In the genomic region with DNA sequence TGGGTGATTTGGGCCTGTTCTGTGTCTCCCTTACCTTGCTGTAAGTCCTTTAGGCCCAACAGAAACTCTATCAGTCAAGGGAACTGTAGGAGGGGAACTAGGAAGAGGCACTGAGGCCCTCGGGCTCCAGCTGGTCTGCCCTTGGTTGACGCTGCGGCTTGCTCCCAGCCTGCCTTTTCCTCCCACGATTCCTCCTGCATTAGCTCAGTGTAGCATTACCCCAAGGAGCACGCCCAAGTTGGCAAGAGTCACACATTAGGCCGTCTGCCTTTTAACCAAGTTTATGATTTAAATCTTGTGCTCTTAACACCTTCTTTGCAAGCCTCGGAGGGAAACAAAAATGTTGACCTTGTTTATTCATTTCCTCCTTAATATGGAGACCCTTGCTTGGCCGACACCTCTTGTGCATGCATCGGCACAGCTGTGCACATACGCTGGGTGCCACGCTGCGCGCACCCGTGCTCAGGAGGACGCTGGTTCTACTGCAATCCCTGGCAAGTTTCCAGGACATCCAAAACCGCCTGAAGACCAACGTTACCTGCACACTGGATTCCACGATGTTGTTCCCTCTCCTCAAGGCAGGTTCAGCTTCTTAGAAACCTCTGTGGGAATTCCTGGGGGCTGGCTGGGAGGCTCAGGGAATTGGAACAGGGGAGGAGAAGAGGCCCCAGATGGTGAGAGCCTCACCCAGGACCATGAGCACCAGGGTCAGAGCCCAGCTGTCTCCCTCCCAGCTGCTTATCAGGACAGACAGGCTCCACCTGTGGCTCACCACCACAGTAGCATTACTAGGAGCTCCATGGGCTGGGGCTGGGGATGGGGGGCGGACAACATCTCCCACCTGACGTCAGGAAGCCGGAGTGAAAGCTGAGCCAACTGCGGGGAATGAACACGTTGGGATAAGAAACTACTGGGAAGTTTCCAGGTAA, we compare ENCODE assay signal across 12 mouse cellular contexts. TPM values are rescaled to one million over a fixed set of nuclear protein-coding genes. Genes with fewer than 3 reads are reported as not detected.
A peak's percentile ranks its signal among the peaks of the same experiment; 100 is the strongest.
DNase-seq lines count a peak whose midpoint lies in the region; ATAC-seq and TF ChIP-seq lines count a peak whose summit lies in the region.
"Had no signal": no experiment of that assay in that cellular context is flagged by ENCODE, and none has a peak within 500 bp of the region (broad histone marks: within the 10 kb centered on the region; RNA-seq: fewer than 3 reads in every experiment).

No protein-coding gene starts in this region.

- H3K4me2 ChIP-seq in intestine, embryonic 15.5 days (replicated peaks), result no peak overlapping the region
- H3K4me2 ChIP-seq in limb, embryonic 13.5 days (replicated peaks), result peak overlapping the region; percentile 46
- H3K4me2 ChIP-seq: midbrain, embryonic 15.5 days had no signal

- no peak overlapping the region for H3K4me3 ChIP-seq in heart, adult 2 months
- no peak overlapping the region for H3K4me3 ChIP-seq in heart, embryonic 10.5 days
- H3K4me3 ChIP-seq in intestine, embryonic 15.5 days (replicated peaks), result no peak overlapping the region
- H3K4me3 ChIP-seq in limb, embryonic 13.5 days, result no peak overlapping the region
- H3K4me3 ChIP-seq: erythroblast, embryonic 14.5 days; midbrain, embryonic 15.5 days had no signal

- H3K27ac ChIP-seq in heart, adult 2 months, result no peak overlapping the region
- H3K27ac ChIP-seq in heart, embryonic 10.5 days, result 0 out of 2 replicates have a peak overlapping the region, but pooled peaks have one; percentile 17
- H3K27ac ChIP-seq in intestine, embryonic 15.5 days, result 0 out of 2 replicates have a peak overlapping the region, but pooled peaks have one; percentile 7
- H3K27ac ChIP-seq in limb, embryonic 13.5 days, result peak overlapping the region; percentile 44; the same call in 1 of the 2 replicates
- H3K27ac ChIP-seq: midbrain, embryonic 15.5 days had no signal

- H3K79me2 ChIP-seq in heart, adult 2 months (replicated peaks; ENCODE audit: control insufficient read depth, insufficient read depth, low read length), result no peaks in the 10 kb centered on the region

- no peak for TF ChIP-seq POLR2A in heart, adult 2 months (IDR thresholded peaks at IDR 0.05; ENCODE audit: insufficient read depth, low read depth, low read length)

- peak; percentile 50; the same call in 1 of the 2 replicates for ATAC-seq in intestine, embryonic 15.5 days
- peak; percentile 84 for ATAC-seq in limb, embryonic 13.5 days (ENCODE audit: low FRiP score, low read depth)
- ATAC-seq: midbrain, embryonic 15.5 days had no signal

- peak; percentile 38 to 53 for DNase-seq in heart, adult 18-20 months
- no peak for DNase-seq in heart, adult 2 months
- DNase-seq in heart, embryonic 10.5 days (ENCODE audit: low spot score), result peak; percentile 85
- DNase-seq in spleen, postnatal 4 days (ENCODE audit: low spot score in 2 of 2), result no peak
- DNase-seq in embryo, embryonic 9.5 days (ENCODE audit: extremely low spot score), result no peak
- DNase-seq in Muller cell, postnatal 12 days (ENCODE audit: inconsistent ontology term), result no peak
- DNase-seq: cerebellum, postnatal 36 days; lung, adult 2 months had no signal

- no peaks in the 10 kb centered on the region for H3K27me3 ChIP-seq in heart, adult 2 months (ENCODE audit: control insufficient read depth, insufficient read depth, low read length)
- H3K27me3 ChIP-seq in heart, embryonic 10.5 days (ENCODE audit: insufficient read depth, poor library complexity, severe bottlenecking), result no peaks in the 10 kb centered on the region
- no peaks in the 10 kb centered on the region for H3K27me3 ChIP-seq in intestine, embryonic 15.5 days (replicated peaks)
- no peaks in the 10 kb centered on the region for H3K27me3 ChIP-seq in limb, embryonic 13.5 days
- H3K27me3 ChIP-seq: midbrain, embryonic 15.5 days had no signal

- no peaks in the 10 kb centered on the region for H3K36me3 ChIP-seq in heart, adult 2 months (ENCODE audit: control insufficient read depth, insufficient read depth, low read length)
- peaks cover 8% of the 10 kb centered on the region; the same call in 1 of the 2 replicates for H3K36me3 ChIP-seq in heart, embryonic 10.5 days
- H3K36me3 ChIP-seq in intestine, embryonic 15.5 days, result no peaks in the 10 kb centered on the region
- H3K36me3 ChIP-seq in limb, embryonic 13.5 days, result peaks cover 10% of the 10 kb centered on the region
- H3K36me3 ChIP-seq: midbrain, embryonic 15.5 days had no signal

- no peak for TF ChIP-seq CTCF in heart, adult 2 months (IDR thresholded peaks at IDR 0.05)

- WGBS in heart, adult 2 months, result 73% methylated on average over 23 of the region's 23 CpGs
- WGBS in heart, embryonic 10.5 days, result 78% methylated on average over 23 of the region's 23 CpGs
- 65% methylated on average over 23 of the region's 23 CpGs for WGBS in intestine, embryonic 15.5 days
- WGBS in limb, embryonic 13.5 days, result 41% methylated on average over 23 of the region's 23 CpGs

- no peaks in the 10 kb centered on the region for H3K4me1 ChIP-seq in heart, adult 2 months (ENCODE audit: control insufficient read depth, insufficient read depth, low read length)
- peaks cover 18% of the 10 kb centered on the region for H3K4me1 ChIP-seq in heart, embryonic 10.5 days
- H3K4me1 ChIP-seq in intestine, embryonic 15.5 days (replicated peaks), result peaks cover 9% of the 10 kb centered on the region; the same call in 1 of the 2 replicates
- peaks cover 25% of the 10 kb centered on the region for H3K4me1 ChIP-seq in limb, embryonic 13.5 days
- H3K4me1 ChIP-seq: midbrain, embryonic 15.5 days had no signal

- no peak for TF ChIP-seq EP300 in heart, adult 2 months (IDR thresholded peaks at IDR 0.05; ENCODE audit: insufficient read depth, low read depth, low read length)

- no peaks in the 10 kb centered on the region for H3K9me3 ChIP-seq in heart, embryonic 10.5 days
- no peaks in the 10 kb centered on the region for H3K9me3 ChIP-seq in intestine, embryonic 15.5 days
- H3K9me3 ChIP-seq in limb, embryonic 13.5 days, result 0 out of 2 replicates have a peak, but pooled peaks cover 4% of the 10 kb centered on the region
- H3K9me3 ChIP-seq: midbrain, embryonic 15.5 days had no signal

- H3K9ac ChIP-seq in heart, adult 2 months (ENCODE audit: low read depth, low read length), result no peak overlapping the region
- no peak overlapping the region for H3K9ac ChIP-seq in intestine, embryonic 15.5 days
- no peak overlapping the region for H3K9ac ChIP-seq in limb, embryonic 13.5 days
- H3K9ac ChIP-seq: midbrain, embryonic 15.5 days had no signal

- intact Hi-C loops in heart, adult 2 months (cut with DNase I), result no loop called here

RNA-seq across cellular contexts. Expression of a gene that starts 21.6 kb away (rescaled TPM):
- total RNA-seq in heart, adult 18-20 months (2021), result 1 to 10 TPM; 2.4 to 2.5 TPM
- 1 to 10 TPM; 2.4 to 3.0 TPM for total RNA-seq in heart, adult 2 months (2021)
- 2.5 and 2.9 TPM in 2 replicates for polyA plus RNA-seq in heart, adult 2 months (2012; rRNA removed)
- polyA plus RNA-seq in heart, embryonic 10.5 days (2016; fragmentation: Nextera tagmentation; extraction: Ambion mirVana), result 6.7 and 8.0 TPM in 2 replicates
- 7.3 and 7.4 TPM in 2 replicates for polyA plus RNA-seq in intestine, embryonic 15.5 days (2015; fragmentation: Nextera tagmentation; extraction: Ambion mirVana)
- polyA plus RNA-seq in limb, embryonic 13.5 days (2015; fragmentation: Nextera tagmentation; extraction: Ambion mirVana), result 15.8 and 16.2 TPM in 2 replicates
- polyA plus RNA-seq: erythroblast, embryonic 14.5 days had no signal

Comparison
In these comparisons a context has a peak if more than half of its experiments do, and no peak if none do; other contexts are left out.
1. DNase-seq: peak in heart, adult 18-20 months (2 of 2) and heart, embryonic 10.5 days (single experiment); none in heart, adult 2 months (0 of 2), spleen, postnatal 4 days (0 of 2), embryo, embryonic 9.5 days (single experiment) and Muller cell, postnatal 12 days (single experiment).